Mouse (Mus musculus) lung, embryonic 16.5 days (tissue): Measurements from ENCODE around the gene Lrrc20. TPM values are rescaled to one million over a fixed set of nuclear protein-coding genes. Genes with fewer than 3 reads are reported as not detected.
"Not testable (repeated sequence)": the region's sequence is repeated elsewhere in the genome, so short reads cannot be mapped to it uniquely, and the experiment has no call there.

ENCODE experiments used
- ATAC-seq: fragments of 200-750 bp; cut with Nextera tagmentation; 2 replicates; pipeline ENCODE4 v1.8.0; 2017; ENCODE audit warnings: low read depth, mild to moderate bottlenecking, moderate library complexity
- H3K27ac ChIP-seq: fragments of 300-500 bp; sonication (generic); 2 replicates; pipeline ENCODE4 v1.5.1; 2014; ENCODE audit warnings: mild to moderate bottlenecking, control low read depth, low read length
- H3K27me3 ChIP-seq: fragments of 300-500 bp; sonication (generic); 2 replicates; pipeline ENCODE4 v1.6.1; 2014; ENCODE audit warnings: low read depth, low read length, mixed read lengths; ENCODE audit not compliant: control insufficient read depth, insufficient read depth
- H3K36me3 ChIP-seq: fragments of 300-500 bp; sonication (generic); 2 replicates; pipeline ENCODE4 v1.6.1; 2014; ENCODE audit warnings: low read length; ENCODE audit not compliant: control insufficient read depth, insufficient read depth
- H3K4me1 ChIP-seq: fragments of 300-500 bp; sonication (generic); replicated peaks from 2 replicates; pipeline ENCODE4 v1.6.1; 2014; ENCODE audit warnings: low read length, mixed read lengths; ENCODE audit not compliant: control insufficient read depth, insufficient read depth
- H3K4me2 ChIP-seq: fragments of 300-500 bp; sonication (generic); 2 replicates; pipeline ENCODE4 v1.6.1; 2014; ENCODE audit warnings: low read depth, low read length, control low read depth
- H3K4me3 ChIP-seq: fragments of 300-500 bp; sonication (generic); 2 replicates; pipeline ENCODE4 v1.5.1; 2014; ENCODE audit warnings: mild to moderate bottlenecking, low read length, control low read depth
- H3K9ac ChIP-seq: fragments of 300-500 bp; sonication (generic); 2 replicates; pipeline ENCODE4 v1.6.1; 2014; ENCODE audit warnings: low read length, control low read depth
- H3K9me3 ChIP-seq: fragments of 300-500 bp; sonication (generic); 2 replicates; pipeline ENCODE4 v1.6.1; 2016; ENCODE audit warnings: low read length; ENCODE audit not compliant: control insufficient read depth
- WGBS: fragments of 180-500 bp; shearing (Covaris S2); extraction: QIAGEN DNeasy Blood & Tissue Kit; methylation state at CpG from one replicate; pipeline ENCODE4 v1.1.7; 2014; 5-methylcytosine and 5-hydroxymethylcytosine counted together
- polyA plus RNA-seq: library from polyadenylated mRNA; unstranded; fragments of >200 nt; fragmentation: Nextera tagmentation; extraction: Ambion mirVana; gene quantifications from 2 replicates; pipeline ENCODE4 v1.2.1, GENCODE M21; 2015

Lrrc20 gene
- polyA plus RNA-seq, 1 experiment from 2014 or later = 8.7 TPM

DNA sequence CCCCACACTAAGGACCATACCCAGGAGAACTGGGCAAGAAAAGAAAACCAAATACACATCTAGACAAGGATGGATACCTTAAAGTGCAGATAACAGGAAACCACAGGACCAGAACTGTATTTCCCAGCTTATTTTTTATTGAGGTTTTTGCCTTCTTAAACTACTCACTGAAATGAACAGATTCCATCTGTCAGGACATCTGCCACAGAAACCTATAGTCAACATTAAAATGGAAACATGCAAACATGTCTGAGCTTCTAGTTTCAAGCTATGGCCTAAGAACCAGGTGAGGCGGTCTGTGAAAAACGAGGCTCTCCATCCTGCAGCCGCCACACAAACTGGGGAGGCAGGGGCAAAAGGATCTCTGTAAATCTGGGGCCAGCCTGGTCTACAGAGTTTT lies 30.6 kb upstream of the Lrrc20 start:
- Histone ChIP-seq H3K4me2 (no peak overlapping the region), H3K4me1 (peaks cover 19% of the 10 kb centered on the region), H3K36me3 (peaks cover 9% of the 10 kb centered on the region; the same call in 1 of the 2 replicates), H3K27ac (no peak overlapping the region), H3K9me3 (no peaks in the 10 kb centered on the region), H3K4me3 (no peak overlapping the region), H3K27me3 (no peaks in the 10 kb centered on the region), H3K9ac (no peak overlapping the region)
- ATAC-seq = no peak
- 73% methylated on average over 3 of the region's 3 CpGs for WGBS

- Histone ChIP-seq H3K4me1 (peaks cover 33% of the 10 kb centered on the region), H3K27me3 (no peaks in the 10 kb centered on the region), H3K36me3 (peaks cover 9% of the 10 kb centered on the region; the same call in 1 of the 2 replicates), H3K4me2 (no peak overlapping the region), H3K9me3 (no peaks in the 10 kb centered on the region), H3K4me3 (no peak overlapping the region), H3K27ac (no peak overlapping the region), H3K9ac (no peak overlapping the region)
- ATAC-seq = no peak
- WGBS = 79% methylated on average over 10 of the region's 10 CpGs
Observed at GRCm38 (mm10) chr10:61447581-61448353, 27.8 kb upstream of the Lrrc20 start.

DNA sequence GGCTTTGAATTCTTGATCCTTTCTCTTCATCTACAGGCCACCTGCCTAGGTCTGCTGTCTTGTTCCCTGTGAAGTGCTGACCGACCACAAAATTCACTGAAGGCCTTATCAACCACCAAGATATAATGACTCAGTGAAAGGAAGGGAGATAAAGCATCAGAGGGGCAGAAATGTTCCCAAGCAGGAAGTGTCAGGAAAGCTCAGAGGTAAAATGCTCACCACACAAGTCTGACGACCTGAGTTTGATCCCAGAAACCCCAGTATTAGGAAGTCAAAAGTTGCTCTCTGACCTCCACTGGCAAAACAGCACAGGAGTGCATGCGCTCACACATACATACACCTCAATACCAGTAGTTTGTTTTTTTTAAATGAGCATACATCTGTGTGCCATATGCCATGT lies 26.8 kb upstream of the Lrrc20 start:
- peaks cover 9% of the 10 kb centered on the region; the same call in 1 of the 2 replicates for H3K36me3 ChIP-seq
- ATAC-seq = no peak
- WGBS = 65% methylated on average over 3 of the region's 3 CpGs
- H3K9me3 ChIP-seq = no peaks in the 10 kb centered on the region
- peaks cover 33% of the 10 kb centered on the region for H3K4me1 ChIP-seq
- H3K27ac ChIP-seq = no peak overlapping the region
- no peak overlapping the region for H3K4me3 ChIP-seq
- H3K9ac ChIP-seq = no peak overlapping the region; the same call in 1 of the 2 replicates
- H3K4me2 ChIP-seq = no peak overlapping the region
- H3K27me3 ChIP-seq = no peaks in the 10 kb centered on the region

DNA sequence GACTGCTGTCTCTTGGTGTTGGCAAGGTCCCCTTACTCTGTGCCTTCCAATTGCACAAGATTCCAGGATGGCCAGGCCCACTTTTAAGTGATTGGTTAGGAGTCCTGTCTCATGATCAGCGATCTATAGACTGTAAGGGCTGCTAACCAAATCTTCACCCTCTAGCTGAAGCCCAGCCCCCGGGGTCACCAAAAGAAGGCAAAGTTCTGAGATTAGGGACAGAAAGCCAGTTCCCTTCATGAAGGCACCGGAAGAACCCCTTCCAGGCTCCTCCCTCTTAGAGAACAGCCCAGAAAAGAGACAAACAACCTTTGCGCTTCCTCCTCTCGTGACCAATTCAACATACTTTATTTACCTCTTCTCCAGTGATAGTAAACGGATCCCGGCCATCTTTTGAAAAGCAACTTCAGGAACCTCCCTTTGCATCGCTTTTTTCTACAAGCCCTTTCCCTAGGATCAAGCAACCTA lies 24.1 kb upstream of the Lrrc20 start:
- Histone ChIP-seq H3K4me2 (peak overlapping the region; percentile 74), H3K36me3 (peaks cover 9% of the 10 kb centered on the region; the same call in 1 of the 2 replicates), H3K4me1 (peaks cover 23% of the 10 kb centered on the region), H3K27ac (peak overlapping the region; percentile 82), H3K9ac (peak overlapping the region; percentile 98), H3K9me3 (no peaks in the 10 kb centered on the region), H3K27me3 (no peaks in the 10 kb centered on the region), H3K4me3 (peak overlapping the region; percentile 98)
- peak; percentile 21 for ATAC-seq
- 2% methylated on average over 8 of the region's 8 CpGs for WGBS

- WGBS = under 1% methylated on average over 53 of the region's 62 CpGs
- peak; percentile 49 for ATAC-seq
- Histone ChIP-seq H3K4me1 (peaks cover 23% of the 10 kb centered on the region), H3K9ac (peak overlapping the region; percentile 98), H3K27ac (peak overlapping the region; percentile 82), H3K36me3 (peaks cover 6% of the 10 kb centered on the region; the same call in 1 of the 2 replicates), H3K27me3 (no peaks in the 10 kb centered on the region), H3K9me3 (no peaks in the 10 kb centered on the region), H3K4me2 (peak overlapping the region; percentile 74), H3K4me3 (peak overlapping the region; percentile 98)
Observed at GRCm38 (mm10) chr10:61451931-61452617, 23.5 kb upstream of the Lrrc20 start.

DNA sequence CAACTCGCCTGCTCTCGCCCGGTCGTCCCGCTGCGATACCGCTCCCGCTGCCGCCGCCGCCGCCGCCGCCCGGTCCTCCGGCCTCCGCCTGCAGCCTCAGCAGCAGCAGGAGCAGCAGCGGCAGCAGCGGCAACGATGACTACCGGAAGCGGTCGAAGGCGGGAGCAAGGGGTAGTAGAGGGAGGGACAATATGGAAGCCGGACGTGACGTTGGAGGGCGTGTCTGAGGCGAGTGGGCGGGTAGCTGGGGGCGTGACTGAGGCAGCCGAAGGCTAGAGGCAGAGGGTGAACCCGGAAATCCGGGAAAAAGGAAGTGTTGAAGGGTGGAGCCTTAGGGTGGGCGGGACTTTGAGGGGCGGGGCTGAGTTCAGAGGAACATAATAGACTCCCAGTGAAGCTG lies 23.0 kb upstream of the Lrrc20 start, which contains the start of gene Eif4ebp2:
TSS of gene Eif4ebp2 (minus strand) at position 17 of the 400 bp plus-strand sequence.
- Histone ChIP-seq H3K4me2 (peak within 1 kb of the TSS; percentile 74), H3K4me3 (peak within 1 kb of the TSS; percentile 98), H3K4me1 (peaks cover 23% of the 10 kb centered on the region), H3K27me3 (no peaks in the 10 kb centered on the region), H3K9me3 (no peaks in the 10 kb centered on the region), H3K9ac (peak within 1 kb of the TSS; percentile 98), H3K27ac (peak within 1 kb of the TSS; percentile 82), H3K36me3 (peaks cover 3% of the 10 kb centered on the region; the same call in 1 of the 2 replicates)
- peak; percentile 99 for ATAC-seq
- 0% methylated on average over 29 of the region's 36 CpGs for WGBS

- peaks cover 20% of the 10 kb centered on the region for H3K4me1 ChIP-seq
- 68% methylated on average over 3 of the region's 3 CpGs for WGBS
- not testable (repeated sequence) for ATAC-seq, H3K27ac ChIP-seq, H3K9ac ChIP-seq, H3K4me2 ChIP-seq, H3K9me3 ChIP-seq, H3K4me3 ChIP-seq, H3K36me3 ChIP-seq, H3K27me3 ChIP-seq
Observed at GRCm38 (mm10) chr10:61453171-61453570, 22.4 kb upstream of the Lrrc20 start.

DNA sequence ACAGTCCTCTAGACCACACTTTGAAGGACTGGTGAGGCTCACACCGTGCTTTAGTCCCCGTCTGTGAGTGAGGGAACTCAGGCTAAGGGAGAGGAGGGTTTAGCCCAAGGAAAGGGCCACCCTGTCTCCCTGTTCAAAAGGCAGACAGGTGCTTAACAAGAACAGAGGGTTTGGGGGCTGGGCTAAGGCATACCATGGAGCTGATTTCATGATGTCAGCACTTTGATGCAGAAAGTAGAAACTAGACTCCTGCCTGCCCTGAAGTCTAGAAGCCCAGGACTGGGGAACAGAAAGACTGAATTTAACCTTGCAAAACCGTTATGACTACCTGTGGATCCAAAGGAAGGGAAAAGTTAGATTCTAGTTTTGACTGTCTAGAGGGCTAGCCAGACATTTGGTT lies 18.4 kb upstream of the Lrrc20 start:
- Histone ChIP-seq H3K36me3 (no peaks in the 10 kb centered on the region), H3K27me3 (no peaks in the 10 kb centered on the region), H3K4me1 (no peaks in the 10 kb centered on the region), H3K9ac (no peak overlapping the region), H3K4me2 (no peak overlapping the region), H3K27ac (no peak overlapping the region), H3K9me3 (no peaks in the 10 kb centered on the region), H3K4me3 (no peak overlapping the region)
- no peak for ATAC-seq
- 46% methylated on average over 3 of the region's 3 CpGs for WGBS

GRCm38 (mm10) chr10:61465009-61465408 lies 10.6 kb upstream of the Lrrc20 start:
- H3K4me3 ChIP-seq = no peak overlapping the region
- no peaks in the 10 kb centered on the region for H3K27me3 ChIP-seq
- H3K4me1 ChIP-seq = no peaks in the 10 kb centered on the region
- no peak overlapping the region for H3K4me2 ChIP-seq
- H3K36me3 ChIP-seq = no peaks in the 10 kb centered on the region
- WGBS = 59% methylated on average over 4 of the region's 4 CpGs
- no peaks in the 10 kb centered on the region for H3K9me3 ChIP-seq
- no peak overlapping the region for H3K27ac ChIP-seq
- ATAC-seq = no peak
- H3K9ac ChIP-seq = no peak overlapping the region
